Mouse (Mus musculus): ENCODE results near the gene Pdilt. TPM values are rescaled to one million over a fixed set of nuclear protein-coding genes. Genes with fewer than 3 reads are reported as not detected.

Pdilt gene
- polyA plus RNA-seq, 1 experiment from 2014 or later: 0.06 TPM

DNA sequence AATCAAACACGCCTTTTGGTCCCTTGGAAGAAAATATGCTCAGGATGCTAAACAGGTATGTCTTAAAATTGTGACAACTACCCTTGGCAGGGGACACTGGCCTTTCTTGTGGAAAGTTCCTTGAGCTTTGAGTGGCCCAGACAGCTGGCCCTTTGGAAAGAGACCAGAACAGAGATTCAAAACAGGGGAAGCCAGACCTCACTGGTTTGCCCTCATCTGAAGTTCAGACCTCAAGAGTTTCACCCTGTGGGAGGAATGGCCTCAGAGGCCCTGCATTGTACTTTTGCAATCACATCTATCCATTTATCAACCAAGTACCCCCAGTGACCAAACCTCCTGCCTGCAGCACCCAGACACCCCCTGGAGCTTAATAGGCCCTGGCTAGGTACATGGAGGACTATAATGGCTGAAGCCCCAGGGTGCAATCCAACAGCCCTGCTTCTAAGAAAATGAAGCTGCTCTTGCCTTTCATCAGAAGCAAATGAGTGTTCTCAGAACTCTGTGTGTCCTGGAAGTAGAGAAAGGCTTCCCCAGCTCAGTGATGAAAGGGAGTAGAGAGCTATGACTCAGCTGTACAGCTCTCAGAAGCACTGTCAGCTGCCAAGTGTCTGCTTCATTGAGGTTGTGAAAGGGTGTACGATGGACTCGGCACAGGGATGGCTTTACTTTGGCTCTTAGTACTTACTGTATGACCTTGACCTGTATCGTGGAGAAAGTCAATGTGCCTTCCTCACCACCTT is 33.1 kb downstream of the Pdilt start:
- DNase-seq (no peak), ATAC-seq (no peak)
- H3K36me3 ChIP-seq (replicated peaks; ENCODE audit: insufficient read depth, low read length): no peaks in the 10 kb centered on the region
- no peak overlapping the region for H3K27ac ChIP-seq (ENCODE audit: low read depth)
- H3K27me3 ChIP-seq (ENCODE audit: insufficient read depth, low read length): no peaks in the 10 kb centered on the region
- H3K4me1 ChIP-seq (ENCODE audit: insufficient read depth): no peaks in the 10 kb centered on the region
- no peaks in the 10 kb centered on the region for H3K9me3 ChIP-seq (ENCODE audit: low read length)
- WGBS (ENCODE audit: insufficient replicate concordance): 77% methylated on average over 4 of the region's 4 CpGs
- TF ChIP-seq EP300 (IDR thresholded peaks at IDR 0.05; ENCODE audit: low read depth): no peak
- TF ChIP-seq CTCF (IDR thresholded peaks at IDR 0.05; ENCODE audit: low read depth): no peak
- no peak overlapping the region for H3K4me2 ChIP-seq (ENCODE audit: low read depth, low read length)
- H3K9ac ChIP-seq (replicated peaks): no peak overlapping the region
- no peak overlapping the region for H3K4me3 ChIP-seq (ENCODE audit: low read depth, low read length)

GRCm38 (mm10) chr7:119486683-119487082 is 36.6 kb downstream of the Pdilt start:
- no peak for ATAC-seq
- Histone ChIP-seq H3K4me3 (ENCODE audit: low read depth, low read length) (no peak overlapping the region), H3K4me1 (ENCODE audit: insufficient read depth) (no peaks in the 10 kb centered on the region), H3K9me3 (ENCODE audit: low read length) (no peaks in the 10 kb centered on the region), H3K36me3 (replicated peaks; ENCODE audit: insufficient read depth, low read length) (no peaks in the 10 kb centered on the region), H3K9ac (replicated peaks) (no peak overlapping the region), H3K27me3 (ENCODE audit: insufficient read depth, low read length) (no peaks in the 10 kb centered on the region), H3K4me2 (ENCODE audit: low read depth, low read length) (no peak overlapping the region), H3K27ac (ENCODE audit: low read depth) (no peak overlapping the region)
- WGBS (ENCODE audit: insufficient replicate concordance): 62% methylated on average over 5 of the region's 5 CpGs
- TF ChIP-seq CTCF (IDR thresholded peaks at IDR 0.05; ENCODE audit: low read depth): no peak
- TF ChIP-seq EP300 (IDR thresholded peaks at IDR 0.05; ENCODE audit: low read depth): no peak
- no peak for DNase-seq

- no peaks in the 10 kb centered on the region for H3K4me1 ChIP-seq (ENCODE audit: insufficient read depth)
- H3K9me3 ChIP-seq (ENCODE audit: low read length): no peaks in the 10 kb centered on the region
- H3K9ac ChIP-seq (replicated peaks): no peak overlapping the region
- no peak overlapping the region for H3K27ac ChIP-seq (ENCODE audit: low read depth)
- WGBS (ENCODE audit: insufficient replicate concordance): 73% methylated on average over 4 of the region's 4 CpGs
- no peak overlapping the region for H3K4me3 ChIP-seq (ENCODE audit: low read depth, low read length)
- TF ChIP-seq EP300 (IDR thresholded peaks at IDR 0.05; ENCODE audit: low read depth): no peak
- no peak for TF ChIP-seq CTCF (IDR thresholded peaks at IDR 0.05; ENCODE audit: low read depth)
- H3K27me3 ChIP-seq (ENCODE audit: insufficient read depth, low read length): no peaks in the 10 kb centered on the region
- DNase-seq (no peak), ATAC-seq (no peak)
- H3K36me3 ChIP-seq (replicated peaks; ENCODE audit: insufficient read depth, low read length): no peaks in the 10 kb centered on the region
- no peak overlapping the region for H3K4me2 ChIP-seq (ENCODE audit: low read depth, low read length)
These were observed 39.1 kb downstream of the Pdilt start for GRCm38 (mm10) chr7:119484154-119484553.

DNA sequence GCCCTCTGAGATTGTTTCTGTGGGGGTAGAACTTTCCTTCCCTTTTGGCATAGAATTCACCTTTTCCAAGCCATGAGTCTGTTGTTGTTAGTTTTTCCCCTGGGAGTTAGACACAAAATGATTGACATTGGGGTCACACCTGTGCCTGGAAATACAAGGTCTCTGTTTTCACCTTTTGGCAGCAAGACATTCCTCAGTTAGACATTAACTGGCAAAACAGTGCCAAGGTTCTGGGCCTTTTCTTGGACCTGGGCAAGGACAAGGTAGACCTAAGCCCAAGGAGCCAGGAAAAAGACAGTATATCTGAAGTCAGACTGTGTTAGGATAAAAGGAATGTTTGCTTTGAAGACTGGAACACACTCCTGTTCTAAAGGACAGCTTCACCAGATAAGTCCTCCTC is 44.0 kb downstream of the Pdilt start, which contains the start of gene Umod:
Umod (minus strand) TSS at position 27 of the 400 bp plus-strand sequence.
- TF ChIP-seq CTCF (IDR thresholded peaks at IDR 0.05; ENCODE audit: low read depth): no peak
- TF ChIP-seq EP300 (IDR thresholded peaks at IDR 0.05; ENCODE audit: low read depth): no peak
- DNase-seq (no peak), ATAC-seq (no peak)
- no peak within 1 kb of the TSS for H3K4me3 ChIP-seq (ENCODE audit: low read depth, low read length)
- H3K27me3 ChIP-seq (ENCODE audit: insufficient read depth, low read length): no peaks in the 10 kb centered on the region
- no peak within 1 kb of the TSS for H3K9ac ChIP-seq (replicated peaks)
- no peaks in the 10 kb centered on the region for H3K9me3 ChIP-seq (ENCODE audit: low read length)
- no peaks in the 10 kb centered on the region for H3K4me1 ChIP-seq (ENCODE audit: insufficient read depth)
- H3K4me2 ChIP-seq (ENCODE audit: low read depth, low read length): no peak within 1 kb of the TSS
- H3K27ac ChIP-seq (ENCODE audit: low read depth): no peak within 1 kb of the TSS
- H3K36me3 ChIP-seq (replicated peaks; ENCODE audit: insufficient read depth, low read length): no peaks in the 10 kb centered on the region

GRCm38 (mm10) chr7:119476500-119477389 is 46.5 kb downstream of the Pdilt start:
- 74% methylated on average over 33 of the region's 33 CpGs for WGBS (ENCODE audit: insufficient replicate concordance)
- ATAC-seq (peak; percentile 40; the same call in 1 of the 2 replicates), DNase-seq (peak; percentile 14)
- no peak overlapping the region for H3K4me3 ChIP-seq (ENCODE audit: low read depth, low read length)
- H3K36me3 ChIP-seq (replicated peaks; ENCODE audit: insufficient read depth, low read length): no peaks in the 10 kb centered on the region
- no peak overlapping the region for H3K27ac ChIP-seq (ENCODE audit: low read depth)
- no peaks in the 10 kb centered on the region for H3K27me3 ChIP-seq (ENCODE audit: insufficient read depth, low read length)
- H3K4me1 ChIP-seq (ENCODE audit: insufficient read depth): no peaks in the 10 kb centered on the region
- TF ChIP-seq CTCF (IDR thresholded peaks at IDR 0.05; ENCODE audit: low read depth): 0 out of 2 replicates have a peak, but pooled peaks have one; percentile 1
- no peak for TF ChIP-seq EP300 (IDR thresholded peaks at IDR 0.05; ENCODE audit: low read depth)
- no peaks in the 10 kb centered on the region for H3K9me3 ChIP-seq (ENCODE audit: low read length)
- H3K4me2 ChIP-seq (ENCODE audit: low read depth, low read length): no peak overlapping the region
- H3K9ac ChIP-seq (replicated peaks): no peak overlapping the region

DNA sequence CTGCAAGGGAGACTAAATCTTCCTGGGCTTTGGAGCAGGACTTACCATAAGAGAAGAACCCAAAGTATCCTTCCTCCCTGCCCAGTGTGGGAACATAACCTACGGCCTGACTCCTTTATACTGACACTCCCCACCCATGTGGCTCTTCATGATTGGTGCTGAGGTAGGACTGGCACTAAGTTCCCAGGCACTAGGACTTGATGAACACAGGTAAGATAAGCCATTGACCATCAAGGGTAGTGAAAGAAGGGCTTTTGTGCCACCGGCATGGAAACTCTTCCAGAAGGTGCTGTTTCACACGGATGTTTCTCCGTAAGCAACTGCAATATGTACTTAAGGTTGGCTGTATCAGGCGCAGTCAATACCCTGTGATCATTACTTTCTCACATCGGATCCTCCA is 64.1 kb downstream of the Pdilt start, which contains the start of gene Gp2:
Gp2 (minus strand) TSS at position 101 of the 400 bp plus-strand sequence.
- H3K9ac ChIP-seq (replicated peaks): no peak within 1 kb of the TSS
- no peak within 1 kb of the TSS for H3K4me3 ChIP-seq (ENCODE audit: low read depth, low read length)
- no peak within 1 kb of the TSS for H3K4me2 ChIP-seq (ENCODE audit: low read depth, low read length)
- no peak for TF ChIP-seq CTCF (IDR thresholded peaks at IDR 0.05; ENCODE audit: low read depth)
- no peak for TF ChIP-seq EP300 (IDR thresholded peaks at IDR 0.05; ENCODE audit: low read depth)
- no peak for ATAC-seq
- no peak for DNase-seq
- H3K27me3 ChIP-seq (ENCODE audit: insufficient read depth, low read length): no peaks in the 10 kb centered on the region
- no peaks in the 10 kb centered on the region for H3K36me3 ChIP-seq (replicated peaks; ENCODE audit: insufficient read depth, low read length)
- no peaks in the 10 kb centered on the region for H3K9me3 ChIP-seq (ENCODE audit: low read length)
- H3K27ac ChIP-seq (ENCODE audit: low read depth): no peak within 1 kb of the TSS
- 79% methylated on average over 6 of the region's 6 CpGs for WGBS (ENCODE audit: insufficient replicate concordance)
- no peaks in the 10 kb centered on the region for H3K4me1 ChIP-seq (ENCODE audit: insufficient read depth)
